Mouse (Mus musculus) telencephalon, adult 2 months (tissue): ENCODE measurements around the gene Iqcc.

Experiments used
- DNase-seq: peaks from one replicate; pipeline ENCODE4 v3.0.0-alpha.2; 2011; ENCODE audit warnings: low read depth, low spot score

Gene Iqcc

DNA sequence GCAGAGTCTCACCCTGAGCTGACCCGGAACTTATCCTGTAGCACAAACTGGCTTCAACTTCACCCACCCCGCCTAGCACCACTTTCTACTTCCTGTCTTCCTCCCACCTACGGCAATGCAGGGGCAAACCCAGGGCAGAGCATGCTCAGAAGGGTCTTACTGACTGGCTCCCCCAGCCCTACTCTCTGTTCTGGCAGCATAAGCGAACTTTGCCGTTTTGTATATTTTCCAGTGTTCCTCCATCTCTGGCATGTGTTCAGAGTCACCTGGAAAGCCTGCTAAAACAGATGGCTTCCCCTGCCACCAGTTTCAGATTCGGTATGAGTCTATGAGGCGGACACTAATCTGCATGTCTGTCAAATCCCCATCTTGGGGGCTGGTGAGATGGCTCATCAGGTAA, 38.6 kb downstream of the Iqcc start:
- no peak for DNase-seq

DNA sequence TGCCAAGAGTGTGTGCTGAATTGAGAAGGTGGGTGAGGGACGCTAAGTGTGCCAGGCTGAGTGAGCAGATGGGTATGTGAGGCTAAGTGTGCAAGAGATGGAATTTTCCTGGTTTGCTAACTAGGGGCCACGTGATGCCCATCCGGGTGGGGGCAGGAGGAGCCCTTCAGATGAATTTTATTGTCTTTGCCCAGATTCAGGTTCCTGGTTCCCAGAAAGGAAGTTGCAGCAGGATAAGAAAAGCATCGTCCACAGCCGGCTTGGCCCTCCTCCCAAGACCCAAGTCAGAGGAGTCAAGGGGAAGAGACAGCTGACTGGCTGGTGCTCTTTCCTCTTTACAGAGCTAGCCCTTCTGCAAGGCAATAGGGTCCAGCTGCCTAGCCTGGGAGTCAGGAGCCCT, 40.4 kb downstream of the Iqcc start, which contains the start of gene Fam167b:
Fam167b (minus strand) TSS at position 84 of the 400 bp plus-strand sequence.
- no peak for DNase-seq

DNA sequence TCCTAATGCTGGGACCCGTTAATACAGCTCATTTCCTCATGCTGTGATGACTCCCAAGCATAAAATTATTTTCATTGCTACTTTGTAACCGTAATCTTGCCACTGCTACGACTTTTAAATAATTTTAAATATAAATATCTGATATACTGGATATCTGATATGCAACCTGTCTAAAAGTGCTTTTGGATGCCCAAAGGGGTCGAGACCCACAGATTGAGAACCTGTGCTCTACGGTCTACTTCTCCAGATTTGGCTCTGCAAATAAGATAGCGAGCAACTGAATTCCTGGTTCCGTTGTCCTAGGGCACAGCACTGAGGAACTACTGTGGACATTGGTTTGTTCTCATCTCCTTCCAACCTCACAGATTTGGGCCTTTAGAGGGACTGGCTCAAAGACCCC, 41.2 kb downstream of the Iqcc start:
- DNase-seq = no peak

DNA sequence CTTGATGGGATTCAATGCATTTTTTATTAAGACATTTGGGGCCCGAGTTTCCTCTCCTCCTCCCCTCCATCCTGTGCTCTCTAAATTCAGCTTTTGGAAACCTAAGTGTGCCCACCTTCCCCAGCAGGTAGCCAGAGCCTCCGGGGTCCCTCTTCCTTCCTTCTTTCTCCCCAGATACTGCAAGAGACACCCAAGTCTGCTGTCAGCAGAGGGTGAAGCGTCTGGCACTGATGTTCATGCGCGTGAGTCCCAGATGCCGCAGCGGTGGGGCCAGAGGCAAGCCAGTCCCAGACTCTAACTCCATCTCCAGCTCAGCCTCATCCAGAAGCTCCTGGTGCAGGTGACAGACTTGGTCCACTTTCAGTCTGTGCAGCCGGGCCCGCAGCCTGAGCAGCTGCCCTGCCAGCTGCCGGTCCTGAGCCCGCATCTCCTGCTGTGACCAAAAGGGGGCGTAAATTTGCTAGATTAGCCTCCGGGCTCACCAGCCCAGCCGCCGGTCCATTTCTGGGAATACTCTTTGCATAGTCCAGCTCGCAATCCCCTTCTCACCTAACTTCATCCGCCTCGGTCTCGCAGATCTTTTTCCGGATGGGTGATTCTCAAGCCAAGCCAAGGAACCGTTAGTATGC, 41.9 kb downstream of the Iqcc start:
- DNase-seq = no peak

DNA sequence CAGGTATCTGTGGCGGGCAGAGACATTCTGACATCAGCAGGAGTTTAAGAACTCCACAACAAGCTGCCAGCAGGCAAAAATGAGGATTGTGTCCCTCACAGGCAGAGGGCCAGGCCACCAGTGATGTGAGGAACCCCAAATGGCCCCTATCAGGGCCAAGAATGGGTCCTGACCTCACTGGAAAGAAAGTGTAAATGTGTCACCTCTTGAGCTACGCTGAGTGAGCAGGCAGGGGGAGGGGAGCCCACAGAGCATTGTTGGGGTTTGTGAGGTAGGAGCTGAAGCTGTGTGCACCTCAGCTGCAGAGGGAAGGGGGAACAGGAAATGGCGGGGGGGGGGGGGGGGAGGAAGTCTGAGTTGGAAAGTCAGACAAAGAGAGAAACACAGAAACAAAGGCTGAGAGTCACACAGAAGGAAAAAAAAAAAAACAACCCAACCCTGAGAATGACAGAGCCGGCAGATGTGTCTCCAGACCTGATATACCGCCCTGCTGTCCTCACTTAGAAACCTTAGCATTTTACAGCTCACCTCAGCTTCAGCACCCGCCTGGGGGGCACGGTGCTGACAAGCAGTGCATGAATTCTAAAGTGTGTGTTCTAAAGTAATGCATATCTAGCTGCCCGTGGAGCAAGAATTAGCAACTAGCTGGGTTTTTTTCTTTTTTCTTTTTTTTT, 43.6 kb downstream of the Iqcc start:
- no peak for DNase-seq

DNA sequence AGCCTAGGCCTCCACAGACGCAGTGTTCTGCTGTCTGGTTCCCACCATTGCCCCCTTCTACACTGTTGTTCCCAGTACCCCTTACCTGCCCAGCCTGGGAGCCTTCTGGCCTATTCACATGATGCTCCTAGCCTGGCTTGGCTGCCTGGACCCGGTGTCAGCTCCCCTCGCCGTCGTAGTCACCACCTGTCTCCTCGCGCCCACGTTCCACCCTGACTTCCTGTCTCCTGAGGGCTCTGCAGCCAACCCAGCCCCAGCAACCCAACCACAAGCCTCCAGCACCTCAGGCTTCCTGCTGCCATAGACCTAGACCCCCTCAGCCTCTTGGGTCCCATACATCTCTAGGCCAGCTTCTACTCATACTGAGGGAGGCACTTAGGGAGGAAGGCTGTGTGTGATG, 45.5 kb downstream of the Iqcc start, which contains the start of gene Lck:
Lck (minus strand) TSS at position 212 of the 400 bp plus-strand sequence.
- DNase-seq = no peak

DNA sequence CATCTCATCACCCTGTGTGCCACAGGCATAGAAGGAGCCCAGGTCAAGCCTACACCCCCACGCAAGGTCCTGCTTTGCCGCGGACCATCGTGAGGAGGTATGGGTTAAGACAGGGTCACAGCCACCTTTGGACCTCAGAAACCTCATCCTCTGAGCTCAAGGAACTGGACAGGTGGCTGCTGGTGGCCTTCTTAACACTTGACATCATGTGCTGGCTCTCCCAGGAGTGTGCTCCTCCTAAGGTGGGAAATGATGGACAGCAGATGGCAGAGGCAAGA, 45.9 kb downstream of the Iqcc start:
- no peak for DNase-seq

DNA sequence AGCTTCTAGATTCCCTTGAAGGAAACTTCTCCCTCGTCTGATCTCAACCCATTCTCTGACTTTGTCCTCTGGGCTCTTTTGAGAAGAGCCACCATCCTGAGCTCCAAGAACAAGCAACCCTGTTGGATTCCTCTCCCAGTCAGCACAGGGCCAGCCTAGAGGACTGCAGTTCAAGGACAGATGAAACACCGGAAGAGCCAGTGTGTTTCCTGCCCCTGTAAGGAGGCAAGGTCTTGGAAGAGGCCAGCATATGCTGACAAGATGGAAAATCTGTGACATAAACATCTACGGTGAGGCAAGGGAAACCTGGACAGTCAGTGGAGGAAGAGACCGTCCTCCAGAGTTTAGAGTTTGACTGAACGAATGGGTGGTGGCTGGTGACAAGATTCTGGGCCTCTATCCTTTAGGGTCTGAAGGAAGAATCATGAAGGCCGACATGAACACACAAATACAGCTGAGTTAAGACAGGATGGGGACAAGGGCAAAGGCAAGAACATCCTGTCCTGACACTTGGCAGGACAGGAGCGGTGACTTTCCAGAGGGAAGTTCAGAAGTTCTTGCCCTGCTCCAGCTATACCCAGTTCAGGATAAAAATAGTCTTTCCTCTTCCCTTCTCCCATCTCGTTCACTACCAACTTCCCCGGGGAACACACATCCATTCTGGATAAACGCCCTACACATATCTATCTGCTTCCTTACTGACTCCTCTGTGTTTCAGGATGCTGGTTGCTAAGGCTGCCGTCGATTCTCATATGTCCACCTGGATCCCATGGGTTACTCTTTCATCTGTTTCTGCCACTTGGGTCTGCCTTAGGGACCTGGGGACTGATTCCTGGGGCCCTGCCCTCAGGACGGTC, 46.4 kb downstream of the Iqcc start:
- DNase-seq = no peak

DNA sequence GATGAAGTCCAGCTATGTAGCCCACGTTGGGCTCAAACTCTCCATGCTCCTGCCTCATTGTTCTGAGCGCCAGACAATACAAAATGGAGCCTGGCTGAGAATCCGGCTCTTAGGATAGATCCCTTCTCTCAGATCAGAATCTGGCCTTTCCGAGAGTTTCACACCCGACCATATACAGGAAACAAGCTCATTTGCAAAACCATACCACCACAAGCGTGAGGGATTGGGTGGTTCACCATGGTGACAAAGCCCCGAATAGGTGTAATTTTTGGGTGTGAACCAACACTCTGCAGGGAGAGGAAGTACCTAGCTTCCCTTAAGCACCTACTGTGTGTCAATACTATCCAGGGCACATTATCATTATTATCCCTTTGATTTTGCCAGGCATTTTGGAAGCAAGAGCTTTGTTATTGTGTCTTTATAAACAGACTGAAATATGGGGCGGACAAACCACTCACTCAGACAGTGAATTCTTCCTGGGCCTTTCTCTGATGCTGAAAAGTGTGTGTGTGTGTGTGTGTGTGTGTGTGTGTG, 47.3 kb downstream of the Iqcc start:
- DNase-seq = no peak

DNA sequence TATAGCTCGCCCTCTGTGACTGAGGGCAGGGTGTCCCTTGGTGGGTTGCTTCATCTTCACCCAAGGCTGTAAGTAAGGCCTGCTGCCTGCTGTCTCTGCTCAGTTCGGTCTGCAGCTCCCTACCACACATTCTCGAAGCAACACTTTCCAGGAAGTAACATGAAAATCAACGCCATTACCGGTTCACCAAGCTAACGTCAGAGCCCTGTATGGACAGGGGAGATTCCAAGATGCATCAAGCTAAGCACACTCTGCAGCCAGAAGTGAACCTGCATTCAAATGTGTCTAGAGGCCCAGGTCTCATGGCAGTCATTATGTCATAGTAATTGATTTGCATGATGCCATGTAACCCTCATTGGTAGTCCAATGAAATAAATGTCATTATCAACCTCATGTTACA, 48.9 kb downstream of the Iqcc start:
- no peak for DNase-seq

DNA sequence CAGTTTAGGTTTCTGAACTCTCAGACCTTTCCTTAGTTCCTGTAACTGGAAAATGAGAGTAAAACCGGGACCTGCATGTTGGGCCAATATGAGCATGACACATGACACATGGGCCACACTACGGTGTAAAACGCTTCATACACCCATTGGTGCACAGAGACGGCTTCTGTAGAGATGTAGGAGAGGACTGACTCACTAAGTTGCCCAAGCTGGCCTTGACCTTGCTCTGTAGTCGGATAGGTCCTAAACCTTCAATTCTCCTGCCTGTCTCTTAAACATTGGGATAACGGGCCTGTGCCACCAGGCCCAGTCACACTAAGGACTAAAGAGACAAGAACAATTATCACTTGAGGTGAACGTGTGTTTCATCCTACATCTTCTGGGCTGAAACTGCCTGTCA, 50.5 kb downstream of the Iqcc start:
- no peak for DNase-seq

DNA sequence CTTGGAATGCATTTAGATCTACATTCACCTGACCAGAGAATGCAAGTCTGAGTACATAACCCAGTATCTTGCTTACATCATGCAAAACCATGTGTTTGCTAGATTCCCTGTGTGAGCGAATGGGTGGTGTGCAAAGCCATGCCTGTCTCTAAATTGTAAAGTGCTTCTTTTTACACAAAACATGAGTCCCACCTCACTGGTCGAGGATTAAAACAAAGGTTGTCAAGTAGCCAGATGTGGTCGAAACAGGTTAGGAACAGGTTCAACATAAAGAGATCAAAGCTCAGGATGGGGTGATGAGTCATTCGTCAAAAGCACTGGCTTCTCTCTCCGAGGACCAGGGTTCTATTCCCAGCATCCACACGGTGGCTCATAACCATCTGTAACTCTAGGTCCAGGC, 53.8 kb downstream of the Iqcc start:
- no peak for DNase-seq
